Mouse (Mus musculus) MEL (cell line): ENCODE data around the gene Txndc8. TPM values are rescaled to one million over a fixed set of nuclear protein-coding genes. Genes with fewer than 3 reads are reported as not detected.

Experiments used
- DNase-seq: peaks from one replicate; pipeline ENCODE4 v3.0.0; 2011; ENCODE audit warnings: low read depth, low spot score
- H3K27ac ChIP-seq: 2 replicates; pipeline ENCODE4 v1.5.1; 2012; ENCODE audit warnings: low read depth, mild to moderate bottlenecking, control low read depth, low read length, moderate library complexity; ENCODE audit not compliant: control insufficient read depth
- H3K27me3 ChIP-seq, 2 experiments: fragments of 150-350 bp in 1 of 2; sonication (generic) in 1 of 2; 2 replicates each; pipeline ENCODE4 v1.6.1; 2012; ENCODE audit warnings: low read length in 2 of 2, mild to moderate bottlenecking in 2 of 2, improper control_type of control experiment in 1 of 2, moderate library complexity in 1 of 2; ENCODE audit not compliant: insufficient read depth in 2 of 2, control insufficient read depth in 1 of 2
- H3K36me3 ChIP-seq, 2 experiments: 2 replicates each; pipeline ENCODE4 v1.6.1; 2012 to 2014; ENCODE audit warnings: low read length in 2 of 2, improper control_type of control experiment in 1 of 2, inconsistent platforms in 1 of 2, mild to moderate bottlenecking in 1 of 2; ENCODE audit not compliant: insufficient read depth in 2 of 2, control insufficient read depth in 1 of 2
- H3K4me1 ChIP-seq, 2 experiments: fragments of 150-350 bp in 1 of 2; sonication (generic) in 1 of 2; 2 replicates each; pipeline ENCODE4 v1.6.1; 2012; ENCODE audit warnings: low read length in 2 of 2, improper control_type of control experiment in 1 of 2, mild to moderate bottlenecking in 1 of 2; ENCODE audit not compliant: insufficient read depth in 2 of 2, control insufficient read depth in 1 of 2
- H3K4me3 ChIP-seq, 2 experiments: fragments of 150-350 bp in 1 of 2; sonication (generic) in 1 of 2; 2 replicates each; pipeline ENCODE4 v1.5.1; 2012; ENCODE audit warnings: low read depth in 2 of 2, low read length in 2 of 2, mild to moderate bottlenecking in 2 of 2, moderate library complexity in 2 of 2, control low read depth in 1 of 2, improper control_type of control experiment in 1 of 2; ENCODE audit not compliant: control insufficient read depth in 1 of 2, insufficient read depth in 1 of 2
- H3K79me2 ChIP-seq: 2 replicates; pipeline ENCODE4 v1.6.1; 2012; ENCODE audit warnings: mild to moderate bottlenecking, low read length, moderate library complexity; ENCODE audit not compliant: control insufficient read depth, poor library complexity, insufficient read depth
- H3K9ac ChIP-seq: 2 replicates; pipeline ENCODE4 v1.6.1; 2012; ENCODE audit warnings: low read depth, mild to moderate bottlenecking, control low read depth, low read length, moderate library complexity; ENCODE audit not compliant: control insufficient read depth, poor library complexity, severe bottlenecking
- H3K9me3 ChIP-seq: fragments of 150-350 bp; sonication (generic); replicated peaks from 2 replicates; pipeline ENCODE4 v1.6.1; 2012; ENCODE audit warnings: mild to moderate bottlenecking, low read length, improper control_type of control experiment, moderate library complexity; ENCODE audit not compliant: insufficient read depth
- BHLHE40 ChIP-seq: IDR thresholded peaks from 2 replicates; pipeline ENCODE4 v1.6.1; 2012; ENCODE audit warnings: low read depth, mild to moderate bottlenecking, inconsistent platforms, low read length, improper control_type of control experiment, borderline replicate concordance
- E2F4 ChIP-seq: IDR thresholded peaks from 2 replicates; pipeline ENCODE4 v1.6.1; 2011; ENCODE audit warnings: low read depth, low read length, improper control_type of control experiment, borderline replicate concordance
- ELF1 ChIP-seq: IDR thresholded peaks from 2 replicates; pipeline ENCODE4 v1.6.1; 2014; ENCODE audit warnings: low read depth, mild to moderate bottlenecking, inconsistent platforms, low read length, improper control_type of control experiment, moderate library complexity
- EP300 ChIP-seq, 2 experiments: IDR thresholded peaks; 2 replicates each; pipeline ENCODE4 v1.6.1; 2011; ENCODE audit warnings: improper control_type of control experiment in 2 of 2, low read length in 2 of 2, low read depth in 1 of 2, mild to moderate bottlenecking in 1 of 2
- ETS1 ChIP-seq: IDR thresholded peaks from 2 replicates; pipeline ENCODE4 v1.6.1; 2012; ENCODE audit warnings: low read depth, mild to moderate bottlenecking, inconsistent platforms, low read length, improper control_type of control experiment, moderate library complexity
- GABPA ChIP-seq: IDR thresholded peaks from 2 replicates; pipeline ENCODE4 v1.6.1; 2012; ENCODE audit warnings: low read depth, mild to moderate bottlenecking, inconsistent platforms, low read length, improper control_type of control experiment, moderate library complexity
- GATA1 ChIP-seq: IDR thresholded peaks from 2 replicates; pipeline ENCODE4 v1.6.1; 2011; ENCODE audit warnings: low read depth, low read length, improper control_type of control experiment
- HCFC1 ChIP-seq: IDR thresholded peaks from 2 replicates; pipeline ENCODE4 v1.6.1; 2012; ENCODE audit warnings: low read depth, mild to moderate bottlenecking, inconsistent platforms, low read length, improper control_type of control experiment, moderate library complexity
- KAT2A ChIP-seq: conservative IDR thresholded peaks from 2 replicates; pipeline ENCODE4 v1.6.1; 2012; ENCODE audit warnings: low read depth, low read length, improper control_type of control experiment, inconsistent platforms
- MAFK ChIP-seq: IDR thresholded peaks from 2 replicates; pipeline ENCODE4 v1.6.1; 2011; ENCODE audit warnings: low read depth, mild to moderate bottlenecking, low read length, improper control_type of control experiment, borderline replicate concordance
- MAX ChIP-seq: IDR thresholded peaks from 2 replicates; pipeline ENCODE4 v1.6.1; 2011; ENCODE audit warnings: low read length, improper control_type of control experiment
- MAZ ChIP-seq: IDR thresholded peaks from 2 replicates; pipeline ENCODE4 v1.6.1; 2012; ENCODE audit warnings: low read depth, mild to moderate bottlenecking, inconsistent platforms, low read length, improper control_type of control experiment
- MXI1 ChIP-seq: IDR thresholded peaks from 2 replicates; pipeline ENCODE4 v1.6.1; 2011; ENCODE audit warnings: mild to moderate bottlenecking, low read depth, low read length, improper control_type of control experiment
- NELFE ChIP-seq: IDR thresholded peaks from 2 replicates; pipeline ENCODE4 v1.6.1; 2011; ENCODE audit warnings: low read depth, low read length, improper control_type of control experiment
- POLR2AphosphoS2 ChIP-seq: IDR thresholded peaks from 2 replicates; pipeline ENCODE4 v1.6.1; 2011; ENCODE audit warnings: low read length, improper control_type of control experiment
- POLR2AphosphoS5 ChIP-seq: IDR thresholded peaks from 2 replicates; pipeline ENCODE4 v1.6.1; 2012; ENCODE audit warnings: low read depth, borderline replicate concordance, mild to moderate bottlenecking, inconsistent platforms, low read length, moderate library complexity, mixed read lengths
- RAD21 ChIP-seq: IDR thresholded peaks from 2 replicates; pipeline ENCODE4 v1.6.1; 2011; ENCODE audit warnings: mild to moderate bottlenecking, low read depth, low read length, improper control_type of control experiment
- RCOR1 ChIP-seq: IDR thresholded peaks from 2 replicates; pipeline ENCODE4 v1.6.1; 2012; ENCODE audit warnings: low read depth, mild to moderate bottlenecking, inconsistent platforms, low read length, improper control_type of control experiment
- SIN3A ChIP-seq: IDR thresholded peaks from 2 replicates; pipeline ENCODE4 v1.6.1; 2012; ENCODE audit warnings: low read length, improper control_type of control experiment, inconsistent platforms
- TAL1 ChIP-seq: IDR thresholded peaks from 2 replicates; pipeline ENCODE4 v1.6.1; 2012; ENCODE audit warnings: mild to moderate bottlenecking, inconsistent platforms, low read length, moderate library complexity, mixed read lengths
- UBTF ChIP-seq: IDR thresholded peaks from 2 replicates; pipeline ENCODE4 v1.6.1; 2012; ENCODE audit warnings: low read depth, mild to moderate bottlenecking, inconsistent platforms, low read length, improper control_type of control experiment, moderate library complexity, borderline replicate concordance; ENCODE audit not compliant: insufficient read depth
- USF1 ChIP-seq: IDR thresholded peaks from 2 replicates; pipeline ENCODE4 v1.6.1; 2014; ENCODE audit warnings: low read depth, mild to moderate bottlenecking, inconsistent platforms, low read length, improper control_type of control experiment, moderate library complexity
- USF2 ChIP-seq, 2 experiments: IDR thresholded peaks; 2 replicates each; pipeline ENCODE4 v1.6.1; 2011 to 2012; ENCODE audit warnings: improper control_type of control experiment in 2 of 2, low read length in 2 of 2, borderline replicate concordance in 1 of 2, inconsistent platforms in 1 of 2, low read depth in 1 of 2, mild to moderate bottlenecking in 1 of 2; ENCODE audit not compliant: insufficient read depth in 1 of 2
- ZKSCAN1 ChIP-seq: IDR thresholded peaks from 2 replicates; pipeline ENCODE4 v1.6.1; 2012; ENCODE audit warnings: low read depth, mild to moderate bottlenecking, inconsistent platforms, low read length, improper control_type of control experiment, moderate library complexity
- ZNF384 ChIP-seq: IDR thresholded peaks from 2 replicates; pipeline ENCODE4 v1.6.1; 2012; ENCODE audit warnings: low read depth, mild to moderate bottlenecking, inconsistent platforms, low read length, improper control_type of control experiment
- polyA plus RNA-seq, 2 experiments: library from polyadenylated mRNA; stranded (reverse) in 1 of 2; unstranded in 1 of 2; fragments of >175 nt in 1 of 2; fragments of >200 nt in 1 of 2; gene quantifications; 2 replicates each; pipeline versions ENCODE4 v1.2.1 to v1.2.4; 2012; ENCODE audit warnings: low replicate concordance in 2 of 2, low read depth in 1 of 2; ENCODE audit not compliant: insufficient read length in 2 of 2, insufficient read depth in 1 of 2, missing spikeins in 1 of 2
- total RNA-seq: library from RNA; depleted of rRNA; stranded (reverse); fragments of 300-350 nt; gene quantifications from 2 replicates; pipeline ENCODE4 v1.2.3, GENCODE M21; 2012

Gene Txndc8
- total and polyA plus RNA-seq, 3 experiments, result not detected

- H3K4me3 ChIP-seq, result no peak overlapping the region
- H3K9ac ChIP-seq, result no peak overlapping the region
- no peak for DNase-seq
- H3K79me2 ChIP-seq, result no peaks in the 10 kb centered on the region
- peaks cover 0 to 4% of the 10 kb centered on the region in 2 experiments; a peak in 2 of 4 replicates for H3K27me3 ChIP-seq
- no peaks in the 10 kb centered on the region for H3K9me3 ChIP-seq
- no peak overlapping the region for H3K27ac ChIP-seq
- H3K4me1 ChIP-seq, result no peaks in the 10 kb centered on the region
- TF ChIP-seq RCOR1, result no peak
- no peak for TF ChIP-seq MAZ
- no peak for TF ChIP-seq ZNF384
- TF ChIP-seq POLR2AphosphoS2, result no peak
- no peak for TF ChIP-seq UBTF
- no peak for TF ChIP-seq ELF1
- no peak for TF ChIP-seq TAL1
- TF ChIP-seq SIN3A, result no peak
- peak; percentile 51; the same call in 1 of the 2 replicates for TF ChIP-seq GATA1
- TF ChIP-seq USF2 (IDR thresholded peaks at IDR 0.05; ENCODE audit: borderline replicate concordance in 1 of 2, insufficient read depth in 1 of 2, low read depth in 1 of 2, low read length in 2 of 2), result no peak
- TF ChIP-seq ZKSCAN1, result no peak
- TF ChIP-seq EP300 (IDR thresholded peaks at IDR 0.05; ENCODE audit: low read depth in 1 of 2, low read length in 2 of 2), result peak in 1 of 2 experiments; percentile 16; a peak in 2 of 4 replicates
- no peak for TF ChIP-seq MAFK
- no peak for TF ChIP-seq NELFE
- TF ChIP-seq ETS1, result no peak
- H3K36me3 ChIP-seq, result 0 out of 4 replicates have a peak, but pooled peaks cover 0 to 2% of the 10 kb centered on the region in 2 experiments
These were observed 34.4 kb downstream of the Txndc8 start for GRCm38 (mm10) chr4:57974400-57975117.

DNA sequence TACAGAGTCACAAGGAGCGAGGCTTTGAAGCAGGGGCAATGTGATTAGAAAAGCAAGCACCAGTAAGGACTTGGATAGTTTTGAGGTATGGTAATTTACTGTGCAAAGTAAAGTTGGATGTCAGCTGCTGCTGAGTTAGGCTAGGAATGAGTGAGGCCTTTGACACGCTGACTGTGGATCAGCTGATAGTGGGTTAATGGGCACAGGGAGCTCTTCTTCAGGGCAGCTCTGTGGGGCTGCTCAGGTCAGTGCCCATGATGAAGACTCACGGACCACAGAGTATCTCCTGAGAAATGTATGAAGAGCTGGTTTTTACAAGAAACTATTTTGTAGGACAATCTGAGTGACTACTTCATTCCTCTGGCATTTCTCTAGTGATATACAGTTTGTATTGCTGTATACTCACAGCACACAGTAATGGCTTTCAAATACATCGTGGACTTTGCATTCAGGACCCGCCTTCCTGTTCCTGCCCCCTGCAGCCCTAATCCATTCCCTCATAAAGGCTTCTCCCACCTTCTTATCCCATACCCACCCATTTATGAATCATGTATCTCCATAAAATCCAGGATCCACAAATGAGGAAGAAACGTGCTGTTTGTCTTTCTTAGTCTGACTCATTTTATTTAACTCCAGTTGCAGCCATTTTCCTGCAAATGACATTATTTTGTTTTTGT lies 35.2 kb downstream of the Txndc8 start:
- H3K4me3 ChIP-seq, result no peak overlapping the region
- no peaks in the 10 kb centered on the region for H3K9me3 ChIP-seq
- no peak overlapping the region for H3K9ac ChIP-seq
- H3K36me3 ChIP-seq, result 0 out of 4 replicates have a peak, but pooled peaks cover 0 to 2% of the 10 kb centered on the region in 2 experiments
- DNase-seq, result no peak
- H3K27me3 ChIP-seq, result peaks cover 0 to 4% of the 10 kb centered on the region in 2 experiments; a peak in 2 of 4 replicates
- no peak for TF ChIP-seq POLR2AphosphoS5
- TF ChIP-seq NELFE, result no peak
- TF ChIP-seq HCFC1, result no peak
- TF ChIP-seq ETS1, result no peak
- TF ChIP-seq MAFK, result no peak
- no peak for TF ChIP-seq MXI1
- TF ChIP-seq ELF1, result no peak
- no peak for TF ChIP-seq SIN3A
- no peak for TF ChIP-seq POLR2AphosphoS2
- no peak for TF ChIP-seq EP300 (IDR thresholded peaks at IDR 0.05; ENCODE audit: low read depth in 1 of 2, low read length in 2 of 2)
- TF ChIP-seq GABPA, result no peak
- TF ChIP-seq USF1, result no peak
- TF ChIP-seq E2F4, result no peak
- no peak for TF ChIP-seq BHLHE40
- no peak for TF ChIP-seq RAD21
- TF ChIP-seq KAT2A, result no peak
- no peak for TF ChIP-seq MAX
- no peaks in the 10 kb centered on the region for H3K4me1 ChIP-seq
- H3K79me2 ChIP-seq, result no peaks in the 10 kb centered on the region
- no peak overlapping the region for H3K27ac ChIP-seq
